Mouse (Mus musculus) monocyte, adult 59 days (primary cell): Measurements from ENCODE around the gene Lypd4. TPM values are rescaled to one million over a fixed set of nuclear protein-coding genes. Genes with fewer than 3 reads are reported as not detected.

ENCODE experiments used
- total RNA-seq, 2 experiments: library from RNA; stranded (reverse); gene quantifications; one replicate each; pipeline ENCODE4 v1.2.4; 2023

Lypd4 gene
- total RNA-seq, result not detected

DNA sequence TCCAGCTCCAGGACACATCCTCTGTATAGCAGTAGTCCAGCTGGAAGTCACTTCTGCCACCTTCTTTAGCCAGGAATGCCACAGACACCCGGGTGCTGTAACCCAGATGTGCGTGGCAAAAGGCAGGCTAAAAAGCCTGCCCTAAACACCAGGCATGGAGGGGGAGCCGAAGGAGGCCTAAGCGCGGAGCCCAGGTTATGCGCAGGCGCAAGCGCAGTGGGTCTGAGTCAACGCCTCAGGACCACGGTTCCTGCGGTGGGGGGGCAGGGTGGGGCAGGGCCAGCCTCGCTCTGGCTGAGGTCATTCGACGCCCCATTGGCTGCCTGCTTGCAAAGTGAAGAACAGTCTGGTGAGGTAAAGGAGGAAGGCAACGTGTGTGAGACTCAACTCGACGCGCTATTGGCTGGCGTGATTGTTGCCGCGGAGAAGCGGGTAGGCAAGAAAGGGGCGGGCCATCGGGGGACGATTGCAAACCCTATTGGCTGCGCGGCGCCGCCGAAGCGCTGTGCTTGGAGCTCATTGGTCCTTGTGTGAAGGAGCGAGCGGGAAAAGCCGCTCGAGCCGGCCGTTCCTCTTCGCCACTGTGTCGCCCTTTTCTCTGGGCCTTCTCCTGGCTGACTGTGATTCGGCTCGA lies at the start of gene Lypd4, which contains the start of gene Dmrtc2:
TSS of gene Lypd4 (minus strand) at position 410 of the 634 bp plus-strand sequence.
TSS of gene Dmrtc2 (plus strand) at position 526 of the 634 bp plus-strand sequence.

DNA sequence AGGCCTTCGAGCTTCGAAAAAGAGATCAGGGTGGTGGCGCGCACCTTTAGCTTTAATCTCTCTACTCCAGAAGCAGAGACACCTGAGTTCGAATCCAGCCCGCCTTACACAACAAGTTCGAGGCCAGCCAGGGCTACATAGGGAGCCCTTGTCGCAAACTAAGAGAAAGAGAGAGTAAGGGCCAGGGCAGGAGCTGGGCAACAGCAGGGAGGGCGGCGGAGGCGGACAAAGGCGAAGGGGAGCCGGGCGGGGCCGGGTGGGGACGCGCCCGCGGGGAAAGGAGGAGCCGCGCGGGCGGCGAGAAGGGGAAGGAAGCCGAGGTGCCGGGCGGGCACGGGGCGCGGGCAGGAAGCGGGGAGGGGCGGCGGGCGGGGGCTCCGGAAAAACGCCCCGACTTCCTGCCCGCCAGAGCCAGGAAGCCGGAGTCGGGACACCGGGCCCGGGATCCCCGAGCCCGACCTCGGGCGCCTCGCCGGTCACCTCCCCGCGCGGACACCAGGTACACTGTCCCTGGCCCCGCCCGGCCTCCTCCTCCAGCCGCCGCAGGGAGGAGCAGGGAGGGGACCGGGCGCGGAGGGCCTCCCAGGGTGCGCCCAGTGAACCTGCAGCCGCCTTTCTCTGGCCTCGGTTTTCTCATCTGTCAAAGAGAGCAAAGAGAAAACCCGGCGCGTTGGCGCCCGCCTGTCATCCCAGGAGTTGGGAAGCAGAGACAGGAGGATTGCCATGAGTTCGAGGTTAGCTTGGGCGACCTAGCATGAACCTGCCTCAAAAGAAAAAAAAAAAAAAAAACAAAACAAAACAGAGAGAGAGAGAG lies 33.1 kb upstream of the Lypd4 start, which contains the start of gene Arhgef1:
TSS of gene Arhgef1 (plus strand) at position 283 of the 814 bp plus-strand sequence.

DNA sequence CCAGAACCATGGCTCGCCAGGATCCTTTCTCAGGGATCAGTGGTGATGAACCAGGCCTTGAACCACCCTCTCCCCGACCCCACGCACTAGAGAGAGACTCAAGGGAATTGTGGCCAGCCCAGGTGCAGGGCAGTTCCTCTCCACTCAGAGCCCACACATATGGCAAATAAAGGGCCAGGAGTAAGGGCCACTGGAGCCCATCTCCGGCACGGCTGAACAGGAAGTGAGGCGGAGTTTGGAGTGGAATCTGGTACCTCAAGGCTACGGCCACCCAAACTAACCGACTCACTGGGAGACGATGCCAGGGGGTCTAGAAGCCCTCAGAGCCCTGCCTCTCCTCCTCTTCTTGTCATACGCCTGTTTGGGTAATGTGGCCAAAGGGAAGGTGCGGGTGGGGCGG lies 27.5 kb upstream of the Lypd4 start, which contains the start of gene Cd79a:
TSS of gene Cd79a (plus strand) at position 158 of the 400 bp plus-strand sequence.

DNA sequence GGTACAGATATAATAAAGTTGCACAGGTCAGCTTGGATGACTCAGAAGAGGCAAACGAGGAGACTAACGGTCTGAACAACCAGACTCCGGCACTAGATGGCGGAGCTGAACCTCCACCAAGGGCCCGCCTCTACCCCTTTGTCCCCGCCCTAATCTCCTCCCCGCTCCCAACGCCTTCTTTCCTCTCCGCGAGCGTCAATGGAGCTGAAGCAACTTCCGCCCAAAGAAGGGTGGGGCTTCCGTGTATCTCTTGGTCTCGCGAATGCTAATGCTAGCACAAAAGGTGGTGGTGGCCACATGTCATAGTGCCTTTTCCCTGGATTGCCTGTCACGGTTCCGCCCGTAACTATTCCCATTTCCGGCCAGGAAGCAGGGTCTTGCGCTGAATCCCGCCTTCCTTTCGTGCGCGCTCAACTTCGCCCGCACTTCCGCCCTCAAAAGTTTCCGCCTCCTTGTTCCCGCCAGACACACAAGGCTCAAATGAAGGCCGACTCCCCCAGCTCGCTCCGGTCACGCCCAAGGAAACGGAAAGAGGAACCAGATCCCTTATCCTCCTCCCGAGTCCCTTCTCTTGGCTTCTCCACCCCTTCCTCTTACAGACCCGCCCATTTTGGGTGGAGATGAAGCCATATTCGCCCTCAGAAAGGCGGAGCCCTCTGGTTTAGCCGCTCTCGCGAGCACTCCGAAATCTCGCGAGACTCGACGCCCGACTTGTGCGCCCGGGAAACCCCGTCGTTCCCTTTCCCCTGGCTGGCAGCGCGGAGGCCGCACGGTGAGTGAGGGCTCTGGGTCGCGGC lies 14.4 kb upstream of the Lypd4 start, which contains the start of gene Rps19:
TSS of gene Rps19 (plus strand) at position 476 of the 797 bp plus-strand sequence.

DNA sequence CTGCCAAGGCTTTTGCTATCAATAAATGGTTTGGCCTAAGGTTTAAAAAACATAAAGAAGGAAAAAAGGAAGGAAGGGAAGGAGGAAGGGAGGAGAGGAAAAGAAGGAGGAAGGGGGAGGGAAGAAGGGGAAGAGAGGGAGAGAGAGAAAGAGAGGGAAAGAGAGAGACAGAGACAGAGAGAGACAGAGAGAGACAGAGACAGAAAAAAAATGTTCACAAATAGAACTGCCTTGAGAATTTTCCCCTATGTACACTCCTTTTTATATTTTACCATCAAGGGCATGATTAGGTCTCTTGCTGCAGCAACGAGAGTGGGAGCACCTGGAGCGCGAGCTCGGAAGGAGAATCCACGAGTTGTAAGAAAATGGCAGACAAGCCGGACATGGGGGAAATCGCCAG lies 7.8 kb downstream of the Lypd4 start, which contains the start of gene Gm9844:
TSS of gene Gm9844 (plus strand) at position 301 of the 400 bp plus-strand sequence.

Other genes starting within 250 kb of the Lypd4 start
- gene Lypd3, start 233.4 kb downstream of the Lypd4 start, total RNA-seq, result not detected
- not detected for gene Tex101, start 193.3 kb downstream of the Lypd4 start, total RNA-seq
- under 1 TPM in 1 of 2 experiments, not detected in 1; 0.45 TPM for gene BC049730, start 160.7 kb downstream of the Lypd4 start, total RNA-seq
- gene Gm4763, start 143.0 kb downstream of the Lypd4 start, total RNA-seq, result under 1 TPM; 0.67 to 0.92 TPM
- 100 to 1,000 TPM; 165 to 189 TPM for gene Cd177, start 109.6 kb downstream of the Lypd4 start, total RNA-seq
- not detected for gene Ceacam10, start 92.7 kb downstream of the Lypd4 start, total RNA-seq
- gene Gm9844, start 7.7 kb downstream of the Lypd4 start, total RNA-seq, result 1 to 10 TPM; 2.7 to 4.2 TPM
- not detected for gene Dmrtc2, start 116 bp upstream of the Lypd4 start, total RNA-seq
- gene Rps19, start 14.4 kb upstream of the Lypd4 start, total RNA-seq, result 1,000 to 10,000 TPM; 1,275 to 1,329 TPM
- 1 to 10 TPM; 2.2 to 5.3 TPM for gene Cd79a, start 27.4 kb upstream of the Lypd4 start, total RNA-seq
- gene Arhgef1, start 33.0 kb upstream of the Lypd4 start, total RNA-seq, result 100 to 1,000 TPM; 595 to 645 TPM
- not detected for gene Gm4881, start 74.6 kb upstream of the Lypd4 start, total RNA-seq
- 100 to 1,000 TPM; 143 to 159 TPM for gene Rabac1, start 102.8 kb upstream of the Lypd4 start, total RNA-seq
- gene Atp1a3, start 136.0 kb upstream of the Lypd4 start, total RNA-seq, result 100 to 1,000 TPM; 358 to 382 TPM
- 1 to 10 TPM; 1.8 TPM for gene Grik5, start 202.4 kb upstream of the Lypd4 start, total RNA-seq
- 10 to 100 TPM; 12.1 to 13.2 TPM for gene Zfp574, start 202.6 kb upstream of the Lypd4 start, total RNA-seq